Comparison of ENCODE assay signal across 16 mouse cellular contexts in the genomic region with DNA sequence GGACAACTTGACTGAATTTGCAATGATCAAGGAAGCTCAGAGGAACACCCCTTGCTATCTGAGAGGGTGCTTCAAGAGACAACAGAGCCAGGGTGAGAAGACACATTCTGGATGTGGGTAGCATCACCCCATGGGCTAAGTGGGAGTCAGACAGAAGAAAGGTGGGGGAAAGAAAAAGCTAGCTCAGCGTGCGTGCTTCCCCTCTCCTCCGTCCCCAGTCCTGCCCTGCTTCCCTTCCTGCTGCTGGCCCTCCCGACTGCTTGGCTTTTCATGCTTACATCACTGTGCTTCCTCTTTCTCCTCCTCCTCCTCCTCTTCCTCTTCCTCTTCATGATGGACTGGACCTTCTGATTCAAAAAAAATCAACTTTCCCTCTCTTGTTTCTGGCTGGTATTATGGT. TPM values are rescaled to one million over a fixed set of nuclear protein-coding genes. Genes with fewer than 3 reads are reported as not detected.
DNase-seq lines count a peak whose midpoint lies in the region; ATAC-seq and TF ChIP-seq lines count a peak whose summit lies in the region.
"Had no signal": no experiment of that assay in that cellular context is flagged by ENCODE, and none has a peak within 500 bp of the region (broad histone marks: within the 10 kb centered on the region; RNA-seq: fewer than 3 reads in every experiment).

No protein-coding gene starts in this region.

- H3K9me3 ChIP-seq in limb, embryonic 10.5 days (replicated peaks): no peaks in the 10 kb centered on the region

- H3K4me1 ChIP-seq in spleen, adult 2 months (ENCODE audit: control insufficient read depth, insufficient read depth, insufficient read length): peaks cover 19% of the 10 kb centered on the region
- H3K4me1 ChIP-seq in limb, embryonic 10.5 days: no peaks in the 10 kb centered on the region
- H3K4me1 ChIP-seq: embryonic facial prominence, embryonic 13.5 days; limb, embryonic 13.5 days had no signal

- peak; percentile 35 for ATAC-seq in frontal cortex, adult (ENCODE audit: low TSS enrichment)
- ATAC-seq in megakaryocyte, adult 5-6 weeks (ENCODE audit: poor library complexity, severe bottlenecking): peak; percentile 83

- H3K27ac ChIP-seq in spleen, adult 2 months (ENCODE audit: insufficient read depth, low read length): peak overlapping the region; percentile 56
- no peak overlapping the region for H3K27ac ChIP-seq in limb, embryonic 10.5 days
- H3K27ac ChIP-seq: embryonic facial prominence, embryonic 13.5 days; hindbrain, embryonic 14.5 days; kidney, postnatal 0 days; limb, embryonic 13.5 days had no signal

- no peak for TF ChIP-seq CTCF in spleen, adult 2 months (IDR thresholded peaks at IDR 0.05; ENCODE audit: extremely low read depth, insufficient read depth, insufficient read length, insufficient replicate concordance)

- peaks cover 1% of the 10 kb centered on the region; the same call in 1 of the 2 replicates for H3K36me3 ChIP-seq in spleen, adult 2 months (ENCODE audit: control insufficient read depth, insufficient read depth, low read length)
- H3K36me3 ChIP-seq in limb, embryonic 10.5 days: peaks cover 23% of the 10 kb centered on the region

- TF ChIP-seq POLR2A in spleen, adult 2 months (IDR thresholded peaks at IDR 0.05; ENCODE audit: low read depth, low read length): no peak

- 6% methylated on average over 4 of the region's 4 CpGs for WGBS in spleen, adult 2 months
- 90% methylated on average over 4 of the region's 4 CpGs for WGBS in limb, embryonic 10.5 days

- H3K4me3 ChIP-seq in spleen, adult 2 months (ENCODE audit: extremely low read depth, insufficient read depth, insufficient read length): no peak overlapping the region
- no peak overlapping the region for H3K4me3 ChIP-seq in limb, embryonic 10.5 days
- H3K4me3 ChIP-seq: embryonic facial prominence, embryonic 13.5 days; heart, embryonic 13.5 days; limb, embryonic 13.5 days; myocyte had no signal

- DNase-seq in frontal cortex, postnatal 14 days (ENCODE audit: low spot score in 2 of 2): no peak
- no peak for DNase-seq in spleen, adult 2 months (ENCODE audit: low read depth in 1 of 2, low spot score in 2 of 2)
- no peak for DNase-seq in spleen, adult 12 weeks (ENCODE audit: low spot score)
- DNase-seq in thymus, postnatal 10 days (ENCODE audit: low spot score in 2 of 2): no peak
- no peak for DNase-seq in urinary bladder, adult 18-20 months (ENCODE audit: low spot score in 2 of 2)
- DNase-seq in limb, embryonic 10.5 days (ENCODE audit: low spot score): no peak
- DNase-seq: cerebellum, adult 9-10 months; layer of hippocampus, adult 9-11 months had no signal

- H3K27me3 ChIP-seq in spleen, adult 2 months (ENCODE audit: control insufficient read depth, insufficient read depth, low read length): no peaks in the 10 kb centered on the region
- no peaks in the 10 kb centered on the region for H3K27me3 ChIP-seq in limb, embryonic 10.5 days (ENCODE audit: low read depth, poor library complexity, severe bottlenecking)
- H3K27me3 ChIP-seq: embryonic facial prominence, embryonic 13.5 days; heart, embryonic 13.5 days; limb, embryonic 13.5 days had no signal

RNA-seq across cellular contexts. Expression of a gene that starts 33.1 kb away (rescaled TPM):
- polyA plus RNA-seq in spleen, adult 2 months (2012; rRNA removed): 15.2 and 15.4 TPM in 2 replicates
- total RNA-seq in megakaryocyte, adult 5-6 weeks (2015): 66.8 and 70.0 TPM in 2 replicates
- total RNA-seq in megakaryocyte, adult 5-6 weeks (2017): 34.1 and 45.3 TPM in 2 replicates
- 52.8 and 54.4 TPM in 2 replicates for polyA plus RNA-seq in limb, embryonic 10.5 days (2016; fragmentation: Nextera tagmentation; extraction: Ambion mirVana)
